Mouse (Mus musculus) myocyte (in vitro differentiated cells): ENCODE measurements at regions not wholly inside any gene's neighbourhood (a gene's known extent, or its start where the extent isn't known, plus 50 kb on each side); places are given as distances from the start of the nearest gene placed in this dataset.

ENCODE experiments used
- MYOG ChIP-seq, 3 experiments: IDR thresholded peaks; one replicate each; pipeline ENCODE4 v1.6.1; 2011; ENCODE audit warnings: control low read depth in 2 of 3, low read depth in 2 of 3, mild to moderate bottlenecking in 2 of 3; ENCODE audit not compliant: insufficient read length in 2 of 3, control insufficient read depth in 1 of 3, insufficient read depth in 1 of 3
- POLR2A ChIP-seq: IDR thresholded peaks from one replicate; pipeline ENCODE4 v1.6.1; 2011; ENCODE audit warnings: low read depth, mild to moderate bottlenecking, control low read depth, moderate library complexity; ENCODE audit not compliant: insufficient read length

- TF ChIP-seq POLR2A (no peak), MYOG (IDR thresholded peaks at IDR 0.05; ENCODE audit: control insufficient read depth in 1 of 3, insufficient read depth in 1 of 3, insufficient read length in 2 of 3, low read depth in 2 of 3) (no peak)
Measured at GRCm38 (mm10) chr11:117589006-117589405, 65.1 kb upstream of the Tnrc6c start.
